Mouse (Mus musculus): ENCODE results near the gene Plin3.

The Plin3 gene

GRCm38 (mm10) chr17:56289371-56290331, 3.0 kb downstream of the Plin3 start:
- POLR2A ChIA-PET: interaction anchor here (0.5 to 64.8 kb wide), 82 partner anchors 5 to 958 kb away, joined by 3 to 2494 read pairs (median 4); partner anchors contain the start of genes Ticam1 (in 4 of the 4), Uhrf1 (in 4 of the 4), Arrdc5 (in 3 of the 4) and Dpp9 (in 3 of the 4)
- CTCF ChIA-PET: interaction anchor here in 2 of 4 experiments (0.8 to 5.4 kb wide), 12 partner anchors 8 to 468 kb away, joined by 3 to 24 read pairs (median 4); partner anchors contain the start of genes Fem1a (in 1 of the 2), Nrtn (in 1 of the 2) and Uhrf1 (in 1 of the 2)

DNA sequence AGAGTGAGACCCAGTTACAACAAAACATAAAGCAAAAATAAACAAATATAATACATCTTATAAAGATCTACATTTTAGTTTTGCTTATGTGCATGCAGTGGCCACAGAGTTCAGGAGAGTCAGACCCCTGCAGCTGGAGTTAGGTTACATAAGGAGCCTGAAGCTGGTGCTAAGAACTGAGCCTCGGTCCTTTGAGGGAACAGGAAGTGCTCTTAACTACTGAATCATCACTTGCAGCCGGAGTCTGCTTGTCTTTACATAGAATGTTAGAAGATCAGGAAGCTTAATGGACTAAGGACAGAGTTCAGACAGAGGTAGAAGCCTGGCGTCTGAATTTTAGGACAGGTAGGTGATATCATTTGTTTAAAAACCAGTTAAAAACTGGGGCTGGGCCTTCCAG, 3.8 kb downstream of the Plin3 start:
- CTCF ChIA-PET: interaction anchor here in 2 of 4 experiments (0.8 to 5.4 kb wide), 8 partner anchors 10 to 469 kb away, joined by 3 to 24 read pairs (median 4); partner anchors contain the start of genes Fem1a (in 1 of the 2) and Nrtn (in 1 of the 2)
- POLR2A ChIA-PET: interaction anchor here (0.5 to 64.8 kb wide), 49 partner anchors 4 to 959 kb away, joined by 3 to 2494 read pairs (median 6); partner anchors contain the start of genes Ticam1 (in 4 of the 4), Uhrf1 (in 4 of the 4), Arrdc5 (in 3 of the 4) and Kdm4b (in 3 of the 4)

GRCm38 (mm10) chr17:56287830-56288229, 4.8 kb downstream of the Plin3 start:
- ChIA-PET CTCF (interaction anchor here in 2 of 4 experiments (0.6 to 1.4 kb wide), 9 partner anchors 11 to 34 kb away, joined by 3 to 8 read pairs (median 4); partner anchors contain the start of gene Arrdc5 (in 1 of the 2)), POLR2A (interaction anchor here (0.5 to 64.8 kb wide), 53 partner anchors 3 to 709 kb away, joined by 3 to 2494 read pairs (median 5); partner anchors contain the start of genes Arrdc5 (in 3 of the 4), Kdm4b (in 3 of the 4), Ticam1 (in 3 of the 4) and Uhrf1 (in 3 of the 4))

DNA sequence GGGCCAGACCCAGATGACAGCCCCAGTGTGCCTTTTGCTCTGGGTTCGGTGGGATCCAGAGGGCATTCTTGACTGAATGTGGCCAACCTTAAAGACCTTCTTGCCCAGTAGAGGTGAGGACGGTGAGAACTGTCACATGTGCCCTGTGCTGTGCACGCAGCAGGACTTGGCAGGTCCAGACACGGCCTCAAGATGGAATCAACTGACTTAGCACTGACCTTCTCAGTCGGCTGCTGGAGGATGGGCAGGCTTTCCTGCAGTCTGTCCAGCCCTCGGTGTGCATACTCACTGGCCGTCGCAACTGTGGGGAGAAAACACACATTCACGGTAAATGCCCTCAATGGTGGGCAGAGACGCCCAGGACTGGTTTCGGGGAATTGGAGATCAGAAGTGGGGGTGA, 6.7 kb downstream of the Plin3 start:
- POLR2A ChIA-PET: interaction anchor here in 3 of 4 experiments (0.6 to 64.8 kb wide), 11 partner anchors 1 to 60 kb away, joined by 3 to 2494 read pairs (median 8); partner anchors contain the start of genes Arrdc5 (in 3 of the 3), Fem1a (in 2 of the 3), Kdm4b (in 2 of the 3) and Ticam1 (in 2 of the 3)

DNA sequence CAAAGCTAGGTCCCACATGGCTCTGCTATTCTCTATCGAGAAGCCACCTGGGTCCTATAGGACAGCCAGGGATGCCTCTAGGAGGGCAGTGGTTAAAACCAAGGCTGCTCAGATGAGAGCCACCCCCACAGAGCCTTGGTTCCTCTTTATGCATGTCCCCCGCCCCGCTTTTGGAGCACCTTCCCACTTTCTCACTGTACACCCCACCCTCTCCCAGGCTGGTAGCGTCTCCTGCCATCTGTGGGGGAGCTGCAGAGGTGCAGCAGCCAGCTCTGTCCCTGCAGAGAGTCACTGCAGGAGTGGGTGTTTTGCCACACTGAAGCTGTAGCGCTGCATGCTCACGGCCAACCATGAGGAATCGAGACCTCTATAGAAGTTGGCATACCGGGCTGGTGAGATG, 9.4 kb downstream of the Plin3 start:
- CTCF ChIA-PET: interaction anchor here in 3 of 4 experiments (0.7 to 1.5 kb wide), 4 partner anchors 19 kb away, joined by 3 to 4 read pairs (median 3); no protein-coding TSS in a partner anchor
- POLR2A ChIA-PET: interaction anchor here (0.6 to 64.8 kb wide), 10 partner anchors 1 to 391 kb away, joined by 3 to 2494 read pairs (median 8); partner anchors contain the start of genes Kdm4b (in 3 of the 4), Arrdc5 (in 2 of the 4), Plin3 (in 2 of the 4) and Uhrf1 (in 2 of the 4)

More for the DNA sequence above, 6.7 kb downstream of the Plin3 start:
- CTCF ChIA-PET: interaction anchor here in 1 of 4 experiments (1.0 to 1.1 kb wide), 2 partner anchors 21 to 250 kb away, joined by 3 to 4 read pairs; partner anchors contain the start of gene Sh3gl1

GRCm38 (mm10) chr17:56282802-56283201, 9.9 kb downstream of the Plin3 start:
- ChIA-PET POLR2A (interaction anchor here in 3 of 4 experiments (0.8 to 64.8 kb wide), 9 partner anchors 2 to 246 kb away, joined by 3 to 2494 read pairs (median 12); partner anchors contain the start of genes Kdm4b (in 3 of the 3), Arrdc5 (in 2 of the 3), Plin3 (in 2 of the 3) and Uhrf1 (in 2 of the 3)), CTCF (interaction anchor here in 3 of 4 experiments (0.5 to 1.5 kb wide), 4 partner anchors 18 to 50 kb away, joined by 3 to 4 read pairs (median 3); no protein-coding TSS in a partner anchor)

GRCm38 (mm10) chr17:56281193-56281592, 11.5 kb downstream of the Plin3 start:
- POLR2A ChIA-PET: interaction anchor here in 3 of 4 experiments (0.5 to 64.8 kb wide), 11 partner anchors 3 to 383 kb away, joined by 3 to 2494 read pairs (median 11); partner anchors contain the start of genes Arrdc5 (in 2 of the 3), Kdm4b (in 2 of the 3), Plin3 (in 2 of the 3) and Uhrf1 (in 2 of the 3)
- CTCF ChIA-PET: interaction anchor here (0.8 to 2.2 kb wide), 7 partner anchors 9 to 52 kb away, joined by 3 to 11 read pairs (median 3); no protein-coding TSS in a partner anchor

DNA sequence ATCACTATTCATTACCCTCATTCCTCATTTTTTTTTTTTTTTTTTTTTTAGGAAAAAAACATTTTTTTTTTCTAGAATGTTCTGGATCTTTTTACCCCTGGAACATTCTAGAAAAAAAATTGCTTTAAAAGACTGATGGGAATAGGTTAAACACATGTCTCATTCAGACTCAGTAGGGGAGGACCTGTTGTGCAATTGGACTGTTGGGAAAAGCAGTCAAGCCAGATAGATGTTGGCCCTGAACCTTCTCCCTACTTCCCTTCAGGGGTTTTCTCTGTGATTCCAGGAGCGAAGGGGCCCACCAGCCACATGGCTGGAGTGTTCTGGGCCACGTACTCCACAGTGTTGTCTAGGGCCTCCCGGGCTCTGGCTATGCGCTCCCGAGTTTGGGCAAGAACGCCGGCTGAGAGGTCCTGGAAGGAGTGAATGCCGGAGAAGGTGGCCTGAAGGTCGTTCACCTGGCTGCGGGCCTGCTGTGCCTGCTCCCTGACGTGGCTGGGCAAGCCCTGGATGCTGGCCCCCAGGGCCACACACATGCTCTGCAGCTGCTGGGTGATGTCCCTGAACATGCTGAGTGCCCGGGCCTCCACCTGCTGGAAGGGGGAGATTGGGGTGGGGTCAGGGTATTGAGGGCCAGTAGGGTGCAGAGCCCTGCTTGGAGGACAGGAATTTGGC, 13.1 kb downstream of the Plin3 start:
- CTCF ChIA-PET: interaction anchor here in 2 of 4 experiments (0.7 to 2.0 kb wide), 3 partner anchors 15 to 191 kb away, joined by 3 to 9 read pairs (median 3); no protein-coding TSS in a partner anchor

GRCm38 (mm10) chr17:56278340-56278739, 14.3 kb downstream of the Plin3 start:
- POLR2A ChIA-PET: interaction anchor here in 3 of 4 experiments (0.6 to 64.8 kb wide), 11 partner anchors 6 to 199 kb away, joined by 3 to 2494 read pairs (median 4); partner anchors contain the start of genes Kdm4b (in 3 of the 3), Arrdc5 (in 2 of the 3), Plin3 (in 2 of the 3) and Uhrf1 (in 2 of the 3)

More for the DNA sequence above, 13.1 kb downstream of the Plin3 start:
- POLR2A ChIA-PET: interaction anchor here in 3 of 4 experiments (0.6 to 64.8 kb wide), 10 partner anchors 5 to 457 kb away, joined by 3 to 2494 read pairs (median 10); partner anchors contain the start of genes Arrdc5 (in 2 of the 3), Kdm4b (in 2 of the 3), Plin3 (in 2 of the 3) and Uhrf1 (in 2 of the 3)

GRCm38 (mm10) chr17:56277567-56277893, 15.1 kb downstream of the Plin3 start:
- ChIA-PET CTCF (interaction anchor here in 2 of 4 experiments (1.0 to 1.5 kb wide), 5 partner anchors 55 to 269 kb away, joined by 3 to 7 read pairs (median 4); no protein-coding TSS in a partner anchor), POLR2A (interaction anchor here (0.7 to 64.8 kb wide), 17 partner anchors 7 to 556 kb away, joined by 3 to 2494 read pairs (median 5); partner anchors contain the start of genes Arrdc5 (in 2 of the 4), Kdm4b (in 2 of the 4), Plin3 (in 2 of the 4) and Fem1a (in 1 of the 4))

More at GRCm38 (mm10) chr17:56278340-56278739, 14.3 kb downstream of the Plin3 start:
- CTCF ChIA-PET: interaction anchor here in 1 of 4 experiments (0.7 to 2.0 kb wide), 4 partner anchors 14 to 141 kb away, joined by 3 to 9 read pairs (median 4); no protein-coding TSS in a partner anchor

GRCm38 (mm10) chr17:56276643-56277566, 15.8 kb downstream of the Plin3 start, which contains the start of gene Ticam1:
Ticam1 (minus strand) TSS chr17:56276786.
- CTCF ChIA-PET: interaction anchor here (0.5 to 1.5 kb wide), 30 partner anchors 10 to 442 kb away, joined by 3 to 9 read pairs (median 4); partner anchors contain the start of gene Ebi3 (in 1 of the 4)
- POLR2A ChIA-PET: interaction anchor here (0.6 to 64.8 kb wide), 53 partner anchors 8 to 556 kb away, joined by 3 to 2494 read pairs (median 5); partner anchors contain the start of genes Kdm4b (in 3 of the 4), Arrdc5 (in 2 of the 4), Plin3 (in 2 of the 4) and Ranbp3 (in 2 of the 4)

GRCm38 (mm10) chr17:56275842-56276480, 16.7 kb downstream of the Plin3 start:
- POLR2A ChIA-PET: interaction anchor here in 3 of 4 experiments (0.6 to 64.8 kb wide), 38 partner anchors 9 to 397 kb away, joined by 3 to 2494 read pairs (median 5); partner anchors contain the start of genes Kdm4b (in 2 of the 3), Plin3 (in 2 of the 3), Ranbp3 (in 2 of the 3) and Arrdc5 (in 1 of the 3)

GRCm38 (mm10) chr17:56273986-56274385, 18.7 kb downstream of the Plin3 start:
- ChIA-PET POLR2A (interaction anchor here (0.6 to 64.8 kb wide), 8 partner anchors 10 to 174 kb away, joined by 3 to 2494 read pairs (median 3); partner anchors contain the start of genes Plin3 (in 2 of the 4), Arrdc5 (in 1 of the 4), Fem1a (in 1 of the 4) and Kdm4b (in 1 of the 4)), CTCF (no interaction called here)

More at GRCm38 (mm10) chr17:56275842-56276480, 16.7 kb downstream of the Plin3 start:
- CTCF ChIA-PET: interaction anchor here in 3 of 4 experiments (0.6 to 1.5 kb wide), 16 partner anchors 12 to 443 kb away, joined by 3 to 10 read pairs (median 6); no protein-coding TSS in a partner anchor

DNA sequence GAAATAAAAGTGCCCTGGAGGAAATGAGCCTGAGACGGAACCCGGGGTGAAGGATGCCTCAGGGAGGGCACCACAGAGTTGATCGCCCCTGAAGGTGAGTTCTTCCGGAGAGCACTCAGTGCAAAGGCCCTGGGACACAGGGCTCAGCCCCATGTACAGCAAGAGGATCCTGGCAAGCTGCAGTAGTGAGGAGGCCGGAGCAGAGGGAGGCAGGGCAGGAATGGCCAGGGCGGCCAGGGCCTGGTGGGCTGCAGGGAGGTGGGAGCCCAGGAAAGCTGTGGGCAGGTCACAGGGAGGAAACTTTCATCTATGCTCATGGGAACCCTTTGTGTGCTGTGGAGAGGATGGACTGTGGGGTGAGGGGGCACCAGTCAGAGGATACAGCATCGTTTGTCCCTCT, 19.2 kb downstream of the Plin3 start:
- POLR2A ChIA-PET: interaction anchor here in 2 of 4 experiments (1.4 to 64.8 kb wide), 2 partner anchors 14 to 28 kb away, joined by 3 to 2494 read pairs; partner anchors contain the start of genes Arrdc5 (in 1 of the 2), Kdm4b (in 1 of the 2), Plin3 (in 1 of the 2) and Ticam1 (in 1 of the 2)
- CTCF ChIA-PET: no interaction called here

Measured in embryonic stem cell, embryonic (primary cell).